Mouse (Mus musculus) megakaryocyte, embryonic 14.5 days (primary cell): ENCODE results near the gene Slc2a4. TPM values are rescaled to one million over a fixed set of nuclear protein-coding genes. Genes with fewer than 3 reads are reported as not detected.
A peak's percentile ranks its signal among the peaks of the same experiment; 100 is the strongest.

ENCODE experiments used
- H3K27me3 ChIP-seq: replicated peaks from 2 replicates; pipeline ENCODE3; 2012; ENCODE audit warnings: inconsistent platforms
- H3K36me3 ChIP-seq: replicated peaks from 2 replicates; pipeline ENCODE3; 2012; ENCODE audit warnings: low read length, inconsistent platforms, mixed read lengths
- H3K4me1 ChIP-seq: 2 replicates; pipeline ENCODE4 v1.6.1; 2012; ENCODE audit warnings: inconsistent platforms
- H3K4me3 ChIP-seq: replicated peaks from 2 replicates; pipeline ENCODE3; 2012; ENCODE audit warnings: moderate library complexity, mild to moderate bottlenecking, inconsistent platforms
- H3K9me3 ChIP-seq: 2 replicates; pipeline ENCODE4 v1.6.1; 2012; ENCODE audit warnings: inconsistent platforms
- FLI1 ChIP-seq: IDR thresholded peaks from 2 replicates; pipeline ENCODE4 v1.6.1; 2012; ENCODE audit warnings: low read length, inconsistent platforms, mixed read lengths
- GATA1 ChIP-seq: IDR thresholded peaks from 3 replicates; pipeline ENCODE4 v1.6.1; 2012; ENCODE audit warnings: mixed read lengths, low read length, inconsistent platforms, borderline replicate concordance
- polyA plus RNA-seq: library from polyadenylated mRNA; stranded (reverse); fragments of >175 nt; gene quantifications from 2 replicates; pipeline ENCODE4 v1.2.3, GENCODE M21; 2012; ENCODE audit warnings: low replicate concordance; ENCODE audit not compliant: insufficient read depth

Slc2a4 gene
- polyA plus RNA-seq, 1 experiment, result not detected

DNA sequence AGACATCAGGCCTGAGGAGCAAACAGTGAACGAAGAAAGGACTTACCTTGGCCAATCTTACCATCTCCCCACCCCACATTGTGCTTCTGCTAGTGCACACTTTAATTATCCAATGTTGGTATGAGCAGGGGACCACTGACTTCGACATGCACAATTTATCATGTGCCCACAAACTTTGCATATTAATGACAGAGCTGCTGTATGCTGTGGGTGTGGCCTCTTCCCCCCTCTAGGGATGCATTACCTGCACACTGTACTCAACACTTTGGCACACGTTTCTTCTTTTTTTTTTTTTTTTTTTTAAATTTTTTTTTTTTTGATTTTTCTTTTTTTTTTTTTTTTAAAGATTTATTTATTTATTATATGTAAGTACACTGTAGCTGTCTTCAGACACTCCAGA, 22.8 kb upstream of the Slc2a4 start:
- Histone ChIP-seq H3K9me3 (no peaks in the 10 kb centered on the region), H3K36me3 (peaks cover 81% of the 10 kb centered on the region), H3K4me1 (peaks cover 17% of the 10 kb centered on the region), H3K27me3 (peaks cover 16% of the 10 kb centered on the region), H3K4me3 (no peak overlapping the region)
- TF ChIP-seq FLI1 (no peak), GATA1 (no peak)

DNA sequence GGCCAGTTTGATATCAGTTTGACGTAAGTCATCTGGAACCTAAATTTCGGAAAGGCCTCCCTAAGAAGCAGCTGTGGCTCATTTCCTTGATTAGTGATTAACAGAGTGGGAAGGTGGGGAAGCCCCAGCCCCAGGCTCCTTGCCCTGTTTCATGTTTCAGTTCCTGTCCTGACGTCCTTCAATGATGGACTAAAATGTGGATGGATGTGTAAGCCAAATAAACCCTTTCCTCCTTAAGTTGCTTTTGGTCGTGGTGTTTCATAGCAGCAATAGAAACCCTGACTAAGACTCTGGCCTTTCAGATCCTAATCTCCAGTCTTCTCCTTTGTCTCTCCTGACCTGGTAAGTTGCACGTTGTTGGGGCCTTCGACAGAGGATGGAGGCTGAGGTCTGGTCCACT, 22.2 kb upstream of the Slc2a4 start:
- Histone ChIP-seq H3K4me1 (peaks cover 22% of the 10 kb centered on the region), H3K27me3 (peaks cover 21% of the 10 kb centered on the region), H3K4me3 (no peak overlapping the region), H3K36me3 (peaks cover 76% of the 10 kb centered on the region), H3K9me3 (no peaks in the 10 kb centered on the region)
- no peak for TF ChIP-seq GATA1
- TF ChIP-seq FLI1, result no peak

DNA sequence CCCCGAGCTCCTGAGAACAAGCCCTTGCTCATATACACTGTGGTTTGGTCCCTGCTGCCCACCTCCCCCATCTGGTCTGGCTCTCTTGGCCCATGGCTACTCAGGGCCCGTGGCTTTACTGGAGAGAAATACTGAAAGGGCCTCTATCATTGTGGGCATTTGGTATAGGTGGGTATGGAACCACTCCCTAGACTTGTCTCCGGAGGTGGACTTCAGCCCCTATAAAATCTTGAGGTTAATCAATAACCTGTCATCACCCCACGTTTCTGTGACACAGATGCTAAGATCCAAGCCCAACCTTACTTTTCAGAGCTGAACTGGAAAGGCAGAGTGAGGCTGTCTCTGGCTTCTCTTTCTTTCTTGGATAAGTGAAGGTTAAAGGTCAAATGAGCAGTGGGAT, 20.8 kb upstream of the Slc2a4 start:
- H3K4me1 ChIP-seq, result peaks cover 32% of the 10 kb centered on the region

GRCm38 (mm10) chr11:69966860-69967517, 19.0 kb upstream of the Slc2a4 start:
- no peaks in the 10 kb centered on the region for H3K9me3 ChIP-seq
- peaks cover 28% of the 10 kb centered on the region for H3K4me1 ChIP-seq
- TF ChIP-seq FLI1 (no peak), GATA1 (no peak)
- H3K36me3 ChIP-seq, result peaks cover 43% of the 10 kb centered on the region
- H3K27me3 ChIP-seq, result peaks cover 48% of the 10 kb centered on the region
- H3K4me3 ChIP-seq, result peak overlapping the region; percentile 88

More for the DNA sequence above, 20.8 kb upstream of the Slc2a4 start:
- Histone ChIP-seq H3K36me3 (peaks cover 61% of the 10 kb centered on the region), H3K9me3 (no peaks in the 10 kb centered on the region), H3K4me3 (no peak overlapping the region), H3K27me3 (peaks cover 34% of the 10 kb centered on the region)
- no peak for TF ChIP-seq FLI1
- no peak for TF ChIP-seq GATA1

DNA sequence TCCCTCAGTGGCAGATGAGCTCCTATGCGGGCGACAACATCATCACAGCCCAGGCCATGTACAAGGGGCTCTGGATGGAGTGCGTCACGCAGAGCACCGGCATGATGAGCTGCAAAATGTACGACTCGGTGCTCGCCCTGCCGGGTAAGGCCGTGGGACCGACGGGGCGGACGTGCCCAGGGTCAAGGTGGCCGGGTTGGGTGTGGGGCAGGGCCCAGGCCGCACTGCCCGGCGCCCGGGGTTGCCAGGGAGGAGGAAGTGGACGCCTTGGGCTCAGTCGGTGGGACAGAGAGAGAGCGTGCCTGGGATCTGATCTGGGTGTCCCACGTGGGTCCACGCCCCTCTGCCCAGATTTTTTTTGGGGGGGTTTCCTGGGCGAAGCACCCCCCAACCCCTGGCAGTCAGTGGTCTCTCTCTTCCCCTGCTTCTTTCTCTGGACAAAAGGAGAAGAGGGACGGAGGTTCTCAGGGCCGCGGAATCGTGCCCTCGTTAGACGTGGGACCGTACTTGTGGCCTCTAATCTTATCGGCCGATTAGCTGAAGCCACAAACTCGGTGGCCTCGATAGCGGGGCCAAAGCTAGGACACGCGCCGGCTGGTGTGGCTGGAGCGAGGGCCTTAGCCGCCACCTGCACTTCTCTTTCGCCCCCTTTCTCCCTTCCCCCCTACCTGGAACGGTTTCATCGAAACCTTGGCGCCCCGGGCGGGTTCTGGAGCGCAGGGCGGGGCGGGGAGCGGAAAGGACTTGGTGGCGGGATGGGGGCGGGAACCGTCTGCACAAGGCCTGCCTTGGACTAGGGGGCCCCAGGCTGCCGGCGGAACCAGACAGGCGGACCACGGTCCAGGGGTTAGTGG, 18.2 kb upstream of the Slc2a4 start:
- Histone ChIP-seq H3K36me3 (peaks cover 36% of the 10 kb centered on the region), H3K27me3 (peaks cover 51% of the 10 kb centered on the region), H3K4me1 (peaks cover 35% of the 10 kb centered on the region), H3K9me3 (no peaks in the 10 kb centered on the region), H3K4me3 (peak overlapping the region; percentile 88)
- TF ChIP-seq FLI1 (no peak), GATA1 (no peak)

GRCm38 (mm10) chr11:69965271-69966005, 17.4 kb upstream of the Slc2a4 start:
- H3K4me3 ChIP-seq, result peak overlapping the region; percentile 88
- peaks cover 57% of the 10 kb centered on the region for H3K27me3 ChIP-seq

DNA sequence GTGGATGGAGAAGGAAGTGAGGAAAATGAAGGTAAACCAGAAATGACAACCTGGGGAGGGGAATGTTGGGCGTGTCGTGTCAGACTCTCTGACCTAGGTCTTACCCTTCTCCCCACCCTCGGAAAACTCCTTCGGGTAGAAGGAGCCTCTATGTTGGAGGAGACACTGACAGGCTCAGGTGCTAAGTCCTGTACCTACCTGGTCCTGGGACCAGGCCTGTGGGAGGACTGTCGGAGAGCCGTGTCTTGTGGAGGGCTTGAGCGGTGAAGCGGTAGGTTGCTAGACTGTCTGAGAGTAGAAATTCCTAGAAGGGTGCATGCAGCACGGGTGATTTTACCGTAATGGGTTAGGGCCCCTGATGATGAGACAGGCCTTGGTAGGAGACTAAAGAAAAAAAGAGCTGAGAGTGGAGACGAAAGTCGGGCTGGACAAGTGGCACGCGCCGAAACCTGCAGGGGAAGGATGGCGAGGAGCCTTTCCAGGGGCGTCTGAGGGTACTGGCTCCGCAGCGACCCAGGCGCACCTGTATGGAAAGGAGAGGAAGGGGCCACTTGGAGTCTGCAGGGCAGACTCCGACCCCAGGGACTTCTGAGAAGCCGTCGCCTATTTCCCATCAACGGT, 16.8 kb upstream of the Slc2a4 start, which contains the start of gene Cldn7:
Cldn7 (plus strand) TSS at position 130 of the 621 bp plus-strand sequence.
- peaks cover 43% of the 10 kb centered on the region for H3K4me1 ChIP-seq
- H3K4me3 ChIP-seq, result no peak within 1 kb of the TSS
- H3K9me3 ChIP-seq, result no peaks in the 10 kb centered on the region
- TF ChIP-seq FLI1 (no peak), GATA1 (no peak)
- H3K36me3 ChIP-seq, result peaks cover 24% of the 10 kb centered on the region
- peaks cover 59% of the 10 kb centered on the region for H3K27me3 ChIP-seq

More at GRCm38 (mm10) chr11:69965271-69966005, 17.4 kb upstream of the Slc2a4 start:
- TF ChIP-seq GATA1 (no peak), FLI1 (no peak)
- Histone ChIP-seq H3K4me1 (peaks cover 43% of the 10 kb centered on the region), H3K9me3 (no peaks in the 10 kb centered on the region), H3K36me3 (peaks cover 30% of the 10 kb centered on the region)

- Histone ChIP-seq H3K4me1 (peaks cover 41% of the 10 kb centered on the region), H3K4me3 (no peak overlapping the region), H3K9me3 (no peaks in the 10 kb centered on the region), H3K36me3 (no peaks in the 10 kb centered on the region), H3K27me3 (peaks cover 63% of the 10 kb centered on the region)
- TF ChIP-seq FLI1 (no peak), GATA1 (no peak)
Observed at GRCm38 (mm10) chr11:69961841-69962240, 13.9 kb upstream of the Slc2a4 start.

DNA sequence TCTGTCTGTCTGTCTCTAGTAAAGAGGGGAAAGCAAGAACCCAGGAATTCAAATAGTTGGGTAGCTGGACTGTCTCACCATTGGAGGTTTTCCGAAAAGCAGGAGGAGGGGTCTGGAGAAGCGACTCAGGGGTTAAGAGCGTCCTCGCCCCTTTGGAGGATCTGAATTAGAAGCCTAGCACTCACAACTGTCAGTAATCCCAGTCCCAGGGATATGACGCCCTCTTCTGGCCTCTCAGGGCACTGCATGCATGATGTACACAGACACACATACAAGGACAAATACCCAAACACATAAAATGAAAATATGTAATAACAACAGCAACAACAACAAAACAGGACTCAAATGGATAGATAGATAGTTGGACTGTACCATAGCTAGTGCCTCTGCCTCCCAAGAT, 12.6 kb upstream of the Slc2a4 start:
- H3K36me3 ChIP-seq, result no peaks in the 10 kb centered on the region
- peaks cover 58% of the 10 kb centered on the region for H3K27me3 ChIP-seq
- TF ChIP-seq GATA1, result no peak
- no peak for TF ChIP-seq FLI1
- H3K9me3 ChIP-seq, result no peaks in the 10 kb centered on the region
- peaks cover 29% of the 10 kb centered on the region for H3K4me1 ChIP-seq
- no peak overlapping the region for H3K4me3 ChIP-seq
